Mouse (Mus musculus): ENCODE measurements around the gene Hist2h2ab. TPM values are rescaled to one million over a fixed set of nuclear protein-coding genes. Genes with fewer than 3 reads are reported as not detected.
A peak's percentile ranks its signal among the peaks of the same experiment; 100 is the strongest.
"Not testable (repeated sequence)": the region's sequence is repeated elsewhere in the genome, so short reads cannot be mapped to it uniquely, and the experiment has no call there.

Hist2h2ab gene
- not detected in 2 replicates for polyA plus RNA-seq (2016; fragmentation: Nextera tagmentation; extraction: Ambion mirVana)

DNA sequence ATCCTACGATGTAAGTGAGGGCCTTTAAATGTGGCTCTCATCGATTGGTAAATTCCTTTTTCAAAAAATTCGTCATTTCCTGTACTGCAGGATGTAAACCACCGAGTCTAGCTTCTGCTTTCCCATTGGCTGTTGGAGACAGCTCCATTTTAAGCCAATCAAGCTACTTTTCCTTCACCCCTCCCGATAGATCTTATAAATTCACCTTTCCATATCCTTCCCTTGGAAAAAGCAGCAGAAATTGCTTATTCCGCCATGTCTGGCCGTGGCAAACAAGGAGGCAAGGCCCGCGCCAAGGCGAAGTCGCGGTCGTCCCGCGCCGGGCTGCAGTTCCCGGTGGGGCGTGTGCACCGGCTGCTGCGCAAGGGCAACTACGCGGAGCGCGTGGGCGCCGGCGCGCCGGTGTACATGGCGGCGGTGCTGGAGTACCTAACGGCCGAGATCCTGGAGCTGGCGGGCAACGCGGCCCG is at the start of gene Hist2h2ab, which contains the start of gene Bola1:
Gene Hist2h2ab, plus strand, starts transcription at position 205 of the 470 bp plus-strand sequence.
Gene Bola1, minus strand, starts transcription at position 49 of the 470 bp plus-strand sequence.
- H3K36me3 ChIP-seq = no peaks in the 10 kb centered on the region
- H3K4me3 ChIP-seq = peak within 1 kb of the TSS; percentile 79
- peak within 1 kb of the TSS; percentile 90 for H3K4me2 ChIP-seq
- peak; percentile 86 for ATAC-seq (ENCODE audit: insufficient number of reproducible peaks, low FRiP score)
- peak within 1 kb of the TSS; percentile 90 for H3K9ac ChIP-seq
- H3K4me1 ChIP-seq (replicated peaks) = peaks cover 31% of the 10 kb centered on the region
- H3K27ac ChIP-seq (ENCODE audit: poor library complexity, severe bottlenecking) = peak within 1 kb of the TSS; percentile 100
- H3K27me3 ChIP-seq (replicated peaks) = no peaks in the 10 kb centered on the region
- WGBS = under 1% methylated on average over 37 of the region's 37 CpGs
- no peaks in the 10 kb centered on the region for H3K9me3 ChIP-seq (replicated peaks)

DNA sequence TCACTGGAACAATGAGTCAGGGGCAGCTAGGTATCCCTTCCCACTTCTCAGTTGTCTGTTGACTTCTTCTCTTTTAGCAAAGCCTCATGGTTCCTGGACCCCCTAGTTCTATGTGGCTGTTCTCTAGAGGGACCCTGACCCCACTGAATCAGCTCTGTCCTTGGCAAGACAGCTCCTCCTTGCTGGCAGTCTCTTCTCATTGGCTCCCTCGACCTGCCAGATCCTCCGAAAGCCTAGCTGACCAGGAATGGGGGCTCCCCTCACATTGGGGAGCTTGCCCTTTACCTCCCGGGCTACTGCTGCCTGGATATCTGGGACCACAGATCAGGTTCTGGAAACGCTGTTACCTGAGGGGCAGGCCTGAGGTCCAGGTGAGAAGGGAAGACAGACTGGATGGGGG is 49.4 kb upstream of the Hist2h2ab start:
- H3K27ac ChIP-seq (ENCODE audit: poor library complexity, severe bottlenecking) = 0 out of 2 replicates have a peak overlapping the region, but pooled peaks have one; percentile 6
- no peak for ATAC-seq (ENCODE audit: insufficient number of reproducible peaks, low FRiP score)
- peaks cover 43% of the 10 kb centered on the region for H3K4me1 ChIP-seq (replicated peaks)
- no peak overlapping the region for H3K4me2 ChIP-seq
- no peaks in the 10 kb centered on the region for H3K27me3 ChIP-seq (replicated peaks)
- H3K9me3 ChIP-seq (replicated peaks) = no peaks in the 10 kb centered on the region
- peaks cover 26% of the 10 kb centered on the region for H3K36me3 ChIP-seq
- H3K4me3 ChIP-seq = no peak overlapping the region
- H3K9ac ChIP-seq = no peak overlapping the region
- WGBS = 88% methylated on average over 4 of the region's 4 CpGs

DNA sequence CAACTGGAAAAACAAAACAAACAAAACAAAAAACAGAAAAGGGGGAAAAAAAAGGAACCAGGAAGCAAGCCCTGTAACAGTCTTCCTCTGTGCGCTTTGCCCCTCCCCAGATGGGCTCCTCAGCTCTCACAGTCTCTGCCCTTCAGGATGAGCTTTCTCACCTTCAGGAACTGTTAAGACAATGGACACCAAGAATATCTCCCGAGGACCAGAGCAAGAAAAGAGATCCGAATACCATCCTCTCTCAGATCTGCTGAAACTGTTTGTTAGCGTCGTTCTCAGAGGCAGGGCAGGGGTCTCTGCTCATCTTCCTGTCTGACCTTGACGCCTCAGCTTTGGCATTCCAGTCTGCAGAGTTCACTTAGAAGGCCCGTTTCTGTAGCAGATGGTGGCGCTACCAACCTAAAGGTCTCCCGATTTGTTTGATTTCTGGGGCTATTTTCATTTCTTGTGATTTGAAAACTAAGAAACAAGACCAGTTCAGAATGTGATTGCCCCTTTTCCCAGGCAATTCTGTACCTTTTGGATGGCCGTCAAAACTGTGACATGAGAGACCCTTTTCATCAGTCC is 48.6 kb upstream of the Hist2h2ab start:
- H3K9ac ChIP-seq = no peak overlapping the region
- H3K9me3 ChIP-seq (replicated peaks) = no peaks in the 10 kb centered on the region
- H3K4me1 ChIP-seq (replicated peaks) = peaks cover 43% of the 10 kb centered on the region
- H3K4me3 ChIP-seq = peak overlapping the region; percentile 98
- WGBS = 53% methylated on average over 10 of the region's 10 CpGs
- no peak for ATAC-seq (ENCODE audit: insufficient number of reproducible peaks, low FRiP score)
- H3K27ac ChIP-seq (ENCODE audit: poor library complexity, severe bottlenecking) = peak overlapping the region; percentile 96
- peaks cover 32% of the 10 kb centered on the region for H3K36me3 ChIP-seq
- H3K4me2 ChIP-seq = peak overlapping the region; percentile 98
- no peaks in the 10 kb centered on the region for H3K27me3 ChIP-seq (replicated peaks)

DNA sequence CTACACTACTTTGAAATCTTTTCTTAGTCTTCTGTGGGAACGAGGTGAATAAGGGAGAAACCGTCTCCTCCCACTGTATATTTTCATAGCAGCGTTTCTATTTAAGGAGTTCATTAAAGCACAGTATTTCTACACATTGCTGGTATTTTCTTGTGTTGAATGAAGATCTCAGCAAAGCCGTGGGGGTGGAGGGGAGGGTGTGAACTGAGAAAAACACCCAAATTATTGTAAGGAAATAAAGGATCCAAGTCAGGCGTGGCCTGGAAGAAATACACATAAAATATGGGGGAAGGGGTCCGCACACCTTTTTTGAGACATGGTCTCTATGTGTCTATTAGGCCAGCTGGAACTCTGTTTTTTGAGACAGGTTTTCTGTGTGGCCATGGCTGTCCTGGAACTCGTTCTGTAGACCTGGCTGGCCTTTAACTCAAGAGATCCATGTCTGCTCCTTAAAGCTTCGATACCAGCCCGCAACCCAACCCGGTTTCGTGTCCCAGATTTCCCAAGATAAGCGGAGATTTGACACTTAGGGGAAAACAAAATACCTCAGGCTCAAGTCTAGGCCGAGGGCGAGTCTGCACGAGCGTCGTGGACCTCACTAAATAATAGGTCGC is 48.0 kb upstream of the Hist2h2ab start:
- Histone ChIP-seq H3K27me3 (replicated peaks) (no peaks in the 10 kb centered on the region), H3K9ac (peak overlapping the region; percentile 94), H3K4me1 (replicated peaks) (peaks cover 43% of the 10 kb centered on the region), H3K36me3 (peaks cover 39% of the 10 kb centered on the region), H3K9me3 (replicated peaks) (no peaks in the 10 kb centered on the region), H3K4me3 (peak overlapping the region; percentile 98), H3K4me2 (peak overlapping the region; percentile 98), H3K27ac (ENCODE audit: poor library complexity, severe bottlenecking) (peak overlapping the region; percentile 96)
- WGBS = 18% methylated on average over 18 of the region's 18 CpGs
- ATAC-seq (ENCODE audit: insufficient number of reproducible peaks, low FRiP score) = no peak

DNA sequence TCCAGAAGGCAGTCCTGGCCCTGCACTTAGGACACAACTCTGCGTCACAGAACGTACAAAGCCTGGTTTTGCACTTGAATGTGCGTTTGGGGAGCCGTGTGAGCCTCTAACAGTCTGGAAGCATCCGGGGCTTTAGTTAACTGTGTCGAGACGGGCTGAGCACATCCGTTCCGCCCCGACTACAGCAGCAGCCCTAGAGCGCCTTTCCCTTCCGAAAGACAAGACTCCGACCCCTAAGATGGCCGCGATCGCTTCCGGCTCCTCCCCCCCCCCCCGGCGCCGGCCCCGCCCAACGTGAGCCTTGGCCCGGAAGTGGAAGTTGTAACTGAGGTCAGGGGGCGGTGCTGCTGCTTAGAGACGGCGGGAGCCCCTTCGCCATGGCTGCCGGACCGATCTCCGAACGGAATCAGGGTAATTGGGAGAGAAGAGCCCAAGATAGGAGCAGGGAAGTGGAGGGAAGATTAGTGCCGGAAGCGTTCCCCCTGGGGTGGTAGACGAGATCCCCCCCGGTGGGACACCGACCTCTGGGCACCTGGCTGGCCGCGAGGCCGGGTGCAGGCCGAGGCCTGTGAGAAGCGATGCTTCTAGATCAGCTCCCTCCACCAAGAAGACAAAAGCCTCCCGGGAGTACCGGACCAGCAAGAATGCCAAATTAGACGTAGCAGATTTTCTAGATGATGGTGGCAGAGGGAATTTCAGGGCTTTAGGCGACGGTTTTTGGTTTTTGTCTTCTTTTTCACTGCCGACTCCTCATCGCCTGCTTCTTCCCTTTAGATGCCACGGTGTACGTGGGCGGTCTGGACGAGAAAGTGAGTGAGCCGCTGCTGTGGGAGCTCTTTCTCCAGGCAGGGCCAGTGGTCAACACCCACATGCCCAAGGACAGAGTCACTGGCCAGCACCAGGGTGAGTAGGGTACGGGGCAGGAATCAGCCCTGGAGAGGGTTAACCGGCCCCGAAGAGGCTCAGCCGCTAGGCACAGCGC is 47.2 kb upstream of the Hist2h2ab start, which contains the start of gene Sf3b4:
Gene Sf3b4, plus strand, starts transcription at position 136 of the 982 bp plus-strand sequence.
- peak within 1 kb of the TSS; percentile 94 for H3K9ac ChIP-seq
- H3K4me3 ChIP-seq = peak within 1 kb of the TSS; percentile 98
- peak; percentile 92 for ATAC-seq (ENCODE audit: insufficient number of reproducible peaks, low FRiP score)
- H3K9me3 ChIP-seq (replicated peaks) = no peaks in the 10 kb centered on the region
- H3K27me3 ChIP-seq (replicated peaks) = no peaks in the 10 kb centered on the region
- H3K4me1 ChIP-seq (replicated peaks) = peaks cover 43% of the 10 kb centered on the region
- peak within 1 kb of the TSS; percentile 98 for H3K4me2 ChIP-seq
- WGBS = under 1% methylated on average over 58 of the region's 58 CpGs
- peak within 1 kb of the TSS; percentile 96 for H3K27ac ChIP-seq (ENCODE audit: poor library complexity, severe bottlenecking)
- H3K36me3 ChIP-seq = peaks cover 43% of the 10 kb centered on the region

DNA sequence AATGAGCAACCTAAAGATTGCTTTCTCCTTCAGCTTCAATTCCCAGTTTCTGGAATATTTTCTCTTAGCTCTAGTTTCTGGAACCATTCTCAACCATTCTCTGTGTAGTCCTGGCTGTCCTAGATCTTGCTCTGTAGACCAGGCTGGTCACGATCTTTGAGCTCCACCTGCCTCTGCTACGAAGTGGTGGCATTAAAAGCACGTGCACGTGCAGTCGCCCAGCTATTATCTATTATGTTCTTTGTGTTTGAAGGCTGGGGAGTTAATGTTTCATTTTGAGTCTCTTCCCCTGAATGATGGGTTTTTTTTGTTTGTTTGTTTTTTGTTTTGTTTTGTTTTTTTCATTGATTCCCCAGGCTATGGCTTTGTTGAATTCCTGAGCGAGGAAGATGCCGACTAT is 46.5 kb upstream of the Hist2h2ab start:
- no peak for ATAC-seq (ENCODE audit: insufficient number of reproducible peaks, low FRiP score)
- H3K9ac ChIP-seq = peak overlapping the region; percentile 94
- 37% methylated on average over 7 of the region's 7 CpGs for WGBS

DNA sequence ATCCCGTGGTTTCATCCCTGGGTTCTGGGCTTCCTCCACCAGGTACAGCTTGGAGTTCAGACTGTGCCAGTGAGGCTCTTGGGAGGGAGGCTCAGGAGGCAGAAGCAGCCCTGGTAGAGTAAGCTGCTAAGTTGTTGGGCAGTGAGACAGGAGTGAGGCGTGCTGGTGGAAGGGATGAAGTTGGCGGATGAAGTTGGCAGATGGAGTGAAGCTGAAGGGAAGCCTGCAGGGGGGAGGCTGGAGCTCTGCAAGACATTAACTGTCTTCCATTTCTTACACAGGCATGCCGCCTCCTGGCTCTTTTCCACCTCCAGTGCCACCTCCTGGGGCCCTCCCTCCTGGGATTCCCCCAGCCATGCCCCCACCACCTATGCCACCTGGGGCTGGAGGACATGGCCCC is 45.6 kb upstream of the Hist2h2ab start:
- 89% methylated on average over 4 of the region's 4 CpGs for whole genome bisulfite sequencing
- ATAC-seq (ENCODE audit: insufficient number of reproducible peaks, low FRiP score); H3K9ac ChIP-seq; H3K4me2 ChIP-seq; H3K27ac ChIP-seq (ENCODE audit: poor library complexity, severe bottlenecking); H3K9me3 ChIP-seq (replicated peaks); H3K27me3 ChIP-seq (replicated peaks); H3K4me3 ChIP-seq: not testable (repeated sequence)
- H3K4me1 ChIP-seq (replicated peaks) = peaks cover 37% of the 10 kb centered on the region
- H3K36me3 ChIP-seq = peaks cover 56% of the 10 kb centered on the region

More for the DNA sequence above, 46.5 kb upstream of the Hist2h2ab start:
- Histone ChIP-seq H3K36me3 (peaks cover 49% of the 10 kb centered on the region), H3K27ac (ENCODE audit: poor library complexity, severe bottlenecking) (no peak overlapping the region), H3K4me1 (replicated peaks) (peaks cover 43% of the 10 kb centered on the region), H3K9me3 (replicated peaks) (no peaks in the 10 kb centered on the region), H3K4me2 (peak overlapping the region; percentile 98), H3K4me3 (peak overlapping the region; percentile 98), H3K27me3 (replicated peaks) (no peaks in the 10 kb centered on the region)

DNA sequence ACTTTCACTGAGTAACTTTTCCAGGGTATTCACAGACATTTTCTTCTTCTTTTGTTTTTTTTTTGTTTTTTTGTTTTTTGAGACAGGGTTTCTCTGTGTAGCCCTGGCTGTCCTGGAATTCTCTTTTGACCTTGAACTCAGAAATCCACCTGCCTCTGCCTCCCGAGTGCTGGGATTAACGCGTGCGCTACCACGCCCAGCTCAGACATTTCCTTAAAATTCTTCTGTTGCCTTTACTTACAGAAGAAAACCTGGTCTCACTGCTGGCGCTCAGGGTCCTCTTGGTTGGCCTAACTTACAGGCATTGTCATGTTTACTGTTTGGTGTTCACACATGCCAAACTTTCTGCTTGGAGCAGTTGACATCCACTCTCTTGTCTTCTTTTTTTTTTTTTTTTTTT is 44.4 kb upstream of the Hist2h2ab start:
- WGBS = 93% methylated on average over 6 of the region's 6 CpGs
- Histone ChIP-seq H3K36me3 (peaks cover 49% of the 10 kb centered on the region), H3K4me1 (replicated peaks) (peaks cover 41% of the 10 kb centered on the region), H3K9ac (no peak overlapping the region), H3K27me3 (replicated peaks) (no peaks in the 10 kb centered on the region), H3K9me3 (replicated peaks) (no peaks in the 10 kb centered on the region), H3K4me2 (no peak overlapping the region), H3K27ac (ENCODE audit: poor library complexity, severe bottlenecking) (no peak overlapping the region), H3K4me3 (no peak overlapping the region)
- no peak for ATAC-seq (ENCODE audit: insufficient number of reproducible peaks, low FRiP score)

DNA sequence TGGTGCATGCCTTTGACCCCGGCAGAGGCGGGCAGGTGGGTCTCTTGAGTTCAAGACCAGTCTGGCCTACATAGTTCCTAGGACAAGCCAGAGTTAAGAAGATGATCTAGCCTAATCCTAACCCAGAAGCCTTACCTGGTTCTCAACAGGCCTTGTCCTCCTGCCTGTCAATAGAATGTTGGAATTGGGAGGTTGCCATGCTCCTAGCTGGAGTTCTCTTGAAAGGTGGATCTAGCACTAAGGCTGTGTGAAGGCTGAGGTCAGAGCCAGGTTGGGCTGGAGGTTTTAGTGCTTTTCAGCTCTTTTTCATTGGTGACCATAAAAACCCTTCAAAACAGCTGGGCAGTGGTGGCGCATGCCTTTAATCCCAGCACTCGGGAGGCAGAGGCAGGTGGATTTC is 41.2 kb upstream of the Hist2h2ab start:
- Histone ChIP-seq H3K4me3 (no peak overlapping the region), H3K4me1 (replicated peaks) (peaks cover 52% of the 10 kb centered on the region), H3K4me2 (no peak overlapping the region), H3K9me3 (replicated peaks) (no peaks in the 10 kb centered on the region), H3K9ac (no peak overlapping the region), H3K36me3 (peaks cover 48% of the 10 kb centered on the region), H3K27ac (ENCODE audit: poor library complexity, severe bottlenecking) (no peak overlapping the region), H3K27me3 (replicated peaks) (no peaks in the 10 kb centered on the region)
- no peak for ATAC-seq (ENCODE audit: insufficient number of reproducible peaks, low FRiP score)
- 94% methylated on average over 4 of the region's 4 CpGs for WGBS

DNA sequence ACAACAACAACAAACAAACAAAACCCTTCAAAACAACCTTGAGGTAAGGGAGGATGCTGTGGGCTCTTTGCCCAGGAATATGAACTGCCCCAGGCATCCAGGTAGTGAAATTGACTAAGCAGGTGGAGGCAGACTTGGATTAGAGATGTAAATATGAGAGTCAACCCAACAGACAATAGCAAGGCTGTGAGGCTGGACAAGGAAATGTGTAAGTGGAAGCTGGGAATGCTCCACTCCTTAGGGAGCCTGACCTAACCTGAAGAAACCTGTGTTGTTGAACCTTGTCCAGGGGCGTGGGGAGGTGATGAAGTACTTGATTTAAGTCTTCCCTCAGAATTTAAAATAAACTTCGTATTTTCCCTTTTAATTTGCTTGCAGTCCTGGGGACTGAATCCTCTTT is 40.8 kb upstream of the Hist2h2ab start:
- no peak overlapping the region for H3K9ac ChIP-seq
- no peak for ATAC-seq (ENCODE audit: insufficient number of reproducible peaks, low FRiP score)
- H3K36me3 ChIP-seq = peaks cover 44% of the 10 kb centered on the region
- no peaks in the 10 kb centered on the region for H3K27me3 ChIP-seq (replicated peaks)
- H3K4me1 ChIP-seq (replicated peaks) = peaks cover 51% of the 10 kb centered on the region
- H3K4me3 ChIP-seq = no peak overlapping the region
- no peak overlapping the region for H3K4me2 ChIP-seq
- no peak overlapping the region for H3K27ac ChIP-seq (ENCODE audit: poor library complexity, severe bottlenecking)
- no peaks in the 10 kb centered on the region for H3K9me3 ChIP-seq (replicated peaks)
- WGBS = 74% methylated on average over 2 of the region's 2 CpGs

DNA sequence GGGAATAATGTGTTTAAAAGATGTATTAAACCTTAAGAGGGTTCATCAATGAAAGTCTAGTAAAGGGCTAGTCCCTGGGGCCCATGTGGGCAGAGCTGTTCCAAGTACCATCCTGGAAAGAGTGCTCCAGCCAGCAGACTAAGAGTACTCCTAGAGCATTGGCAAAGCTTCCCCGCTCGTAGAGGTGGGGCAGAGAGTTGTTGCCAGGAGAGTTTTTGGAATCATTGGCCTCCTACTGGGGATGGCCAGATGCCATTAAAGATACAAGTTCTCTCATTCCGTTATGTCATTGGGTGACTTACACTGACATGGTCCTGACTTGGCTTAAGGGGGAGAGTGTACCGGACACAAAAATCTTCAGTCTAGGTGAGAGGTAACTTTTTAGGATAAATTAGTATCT is 40.1 kb upstream of the Hist2h2ab start:
- Histone ChIP-seq H3K27me3 (replicated peaks) (no peaks in the 10 kb centered on the region), H3K36me3 (peaks cover 39% of the 10 kb centered on the region), H3K4me2 (no peak overlapping the region), H3K9ac (no peak overlapping the region), H3K4me1 (replicated peaks) (peaks cover 46% of the 10 kb centered on the region), H3K9me3 (replicated peaks) (no peaks in the 10 kb centered on the region), H3K27ac (ENCODE audit: poor library complexity, severe bottlenecking) (no peak overlapping the region), H3K4me3 (no peak overlapping the region)
- 70% methylated on average over 4 of the region's 4 CpGs for WGBS
- no peak for ATAC-seq (ENCODE audit: insufficient number of reproducible peaks, low FRiP score)
